Mouse (Mus musculus) embryonic facial prominence, embryonic 13.5 days (tissue): ENCODE measurements at regions not wholly inside any gene's neighbourhood (a gene's known extent, or its start where the extent isn't known, plus 50 kb on each side); places are given as distances from the start of the nearest gene placed in this dataset.

Source experiments
- ATAC-seq: fragments of 200-750 bp; cut with Nextera tagmentation; 2 replicates; pipeline ENCODE4 v1.8.0; 2017; ENCODE audit warnings: low read depth; ENCODE audit not compliant: insufficient number of reproducible peaks, insufficient read depth, low FRiP score, low TSS enrichment
- H3K27ac ChIP-seq: fragments of 300-500 bp; sonication (generic); 2 replicates; pipeline ENCODE4 v1.5.1; 2015; ENCODE audit warnings: moderate library complexity, mild to moderate bottlenecking, inconsistent platforms
- H3K27me3 ChIP-seq: fragments of 300-500 bp; sonication (generic); 2 replicates; pipeline ENCODE4 v1.6.1; 2015; ENCODE audit warnings: mild to moderate bottlenecking, inconsistent platforms
- H3K36me3 ChIP-seq: fragments of 300-500 bp; sonication (generic); 2 replicates; pipeline ENCODE4 v1.6.1; 2015; ENCODE audit warnings: mild to moderate bottlenecking, inconsistent platforms
- H3K4me1 ChIP-seq: fragments of 300-500 bp; sonication (generic); 2 replicates; pipeline ENCODE4 v1.6.1; 2015; ENCODE audit warnings: inconsistent platforms
- H3K4me2 ChIP-seq: fragments of 300-500 bp; sonication (generic); 2 replicates; pipeline ENCODE4 v1.6.1; 2015; ENCODE audit warnings: moderate library complexity, mild to moderate bottlenecking, inconsistent platforms
- H3K4me3 ChIP-seq: fragments of 300-500 bp; sonication (generic); 2 replicates; pipeline ENCODE4 v1.5.1; 2015; ENCODE audit warnings: mild to moderate bottlenecking, inconsistent platforms
- H3K9ac ChIP-seq: fragments of 300-500 bp; sonication (generic); 2 replicates; pipeline ENCODE4 v1.6.1; 2015; ENCODE audit warnings: mild to moderate bottlenecking, inconsistent platforms
- H3K9me3 ChIP-seq: fragments of 300-500 bp; sonication (generic); 2 replicates; pipeline ENCODE4 v1.6.1; 2016; ENCODE audit warnings: inconsistent platforms
- WGBS: fragments of 180-500 bp; shearing (Covaris S2); methylation state at CpG from one replicate; pipeline ENCODE4 v1.1.7; 2015; ENCODE audit warnings: mixed read lengths; 5-methylcytosine and 5-hydroxymethylcytosine counted together

GRCm38 (mm10) chr17:10037799-10038445, 281.7 kb downstream of the Qk start:
- Histone ChIP-seq H3K4me1 (no peaks in the 10 kb centered on the region), H3K27ac (no peak overlapping the region), H3K9me3 (no peaks in the 10 kb centered on the region), H3K9ac (no peak overlapping the region), H3K4me3 (no peak overlapping the region), H3K27me3 (no peaks in the 10 kb centered on the region), H3K36me3 (no peaks in the 10 kb centered on the region), H3K4me2 (no peak overlapping the region)
- no peak for ATAC-seq
- WGBS, result 59% methylated on average over 14 of the region's 14 CpGs

- WGBS, result 65% methylated on average over 4 of the region's 4 CpGs
- H3K27me3 ChIP-seq, result no peaks in the 10 kb centered on the region
Measured at GRCm38 (mm10) chr17:10033510-10033909, 286.1 kb downstream of the Qk start.

GRCm38 (mm10) chr17:10031033-10031432, 288.6 kb downstream of the Qk start:
- 70% methylated on average over 3 of the region's 3 CpGs for WGBS
- Histone ChIP-seq H3K4me1 (no peaks in the 10 kb centered on the region), H3K9ac (no peak overlapping the region), H3K4me2 (no peak overlapping the region), H3K9me3 (no peaks in the 10 kb centered on the region), H3K36me3 (no peaks in the 10 kb centered on the region), H3K27me3 (no peaks in the 10 kb centered on the region), H3K27ac (no peak overlapping the region), H3K4me3 (no peak overlapping the region)
- ATAC-seq, result no peak

More at GRCm38 (mm10) chr17:10033510-10033909, 286.1 kb downstream of the Qk start:
- Histone ChIP-seq H3K9ac (no peak overlapping the region), H3K9me3 (no peaks in the 10 kb centered on the region), H3K36me3 (no peaks in the 10 kb centered on the region), H3K27ac (no peak overlapping the region), H3K4me1 (no peaks in the 10 kb centered on the region), H3K4me2 (no peak overlapping the region), H3K4me3 (no peak overlapping the region)
- no peak for ATAC-seq

- H3K9me3 ChIP-seq, result no peaks in the 10 kb centered on the region
- H3K27me3 ChIP-seq, result no peaks in the 10 kb centered on the region
- no peak overlapping the region for H3K4me3 ChIP-seq
- H3K36me3 ChIP-seq, result no peaks in the 10 kb centered on the region
- H3K9ac ChIP-seq, result no peak overlapping the region
- no peak overlapping the region for H3K4me2 ChIP-seq
- ATAC-seq, result no peak
- H3K4me1 ChIP-seq, result peaks cover 8% of the 10 kb centered on the region; the same call in 1 of the 2 replicates
- H3K27ac ChIP-seq, result no peak overlapping the region
Measured at GRCm38 (mm10) chr17:10026770-10027169, 292.9 kb downstream of the Qk start.

- whole genome bisulfite sequencing, result 55% methylated on average over 5 of the region's 5 CpGs
Measured at GRCm38 (mm10) chr17:10025212-10025611, 294.4 kb downstream of the Qk start.

GRCm38 (mm10) chr17:10024323-10024722, 295.3 kb downstream of the Qk start:
- H3K9ac ChIP-seq, result no peak overlapping the region
- no peak for ATAC-seq
- peaks cover 8% of the 10 kb centered on the region; the same call in 1 of the 2 replicates for H3K4me1 ChIP-seq
- no peak overlapping the region for H3K4me2 ChIP-seq
- no peak overlapping the region for H3K4me3 ChIP-seq
- no peaks in the 10 kb centered on the region for H3K9me3 ChIP-seq
- H3K36me3 ChIP-seq, result no peaks in the 10 kb centered on the region
- no peaks in the 10 kb centered on the region for H3K27me3 ChIP-seq
- H3K27ac ChIP-seq, result no peak overlapping the region

More at GRCm38 (mm10) chr17:10025212-10025611, 294.4 kb downstream of the Qk start:
- no peak overlapping the region for H3K4me3 ChIP-seq
- peaks cover 8% of the 10 kb centered on the region; the same call in 1 of the 2 replicates for H3K4me1 ChIP-seq
- H3K9me3 ChIP-seq, result no peaks in the 10 kb centered on the region
- no peaks in the 10 kb centered on the region for H3K27me3 ChIP-seq
- no peak overlapping the region for H3K9ac ChIP-seq
- H3K27ac ChIP-seq, result no peak overlapping the region
- no peak for ATAC-seq
- H3K4me2 ChIP-seq, result no peak overlapping the region
- no peaks in the 10 kb centered on the region for H3K36me3 ChIP-seq

GRCm38 (mm10) chr17:10012161-10012560, 307.5 kb downstream of the Qk start:
- ATAC-seq, result no peak
- H3K4me1 ChIP-seq, result no peaks in the 10 kb centered on the region
- no peak overlapping the region for H3K4me3 ChIP-seq
- no peaks in the 10 kb centered on the region for H3K36me3 ChIP-seq
- WGBS, result 77% methylated on average over 3 of the region's 3 CpGs
- no peak overlapping the region for H3K4me2 ChIP-seq
- no peaks in the 10 kb centered on the region for H3K9me3 ChIP-seq
- H3K27ac ChIP-seq, result no peak overlapping the region
- no peaks in the 10 kb centered on the region for H3K27me3 ChIP-seq
- no peak overlapping the region for H3K9ac ChIP-seq

GRCm38 (mm10) chr17:10011728-10012127, 307.9 kb downstream of the Qk start:
- no peaks in the 10 kb centered on the region for H3K36me3 ChIP-seq
- no peak overlapping the region for H3K4me3 ChIP-seq
- ATAC-seq, result no peak
- H3K9me3 ChIP-seq, result no peaks in the 10 kb centered on the region
- WGBS, result 76% methylated on average over 8 of the region's 8 CpGs
- H3K9ac ChIP-seq, result no peak overlapping the region
- H3K4me1 ChIP-seq, result no peaks in the 10 kb centered on the region
- H3K4me2 ChIP-seq, result no peak overlapping the region
- no peak overlapping the region for H3K27ac ChIP-seq
- H3K27me3 ChIP-seq, result no peaks in the 10 kb centered on the region

- ATAC-seq, result no peak
- no peaks in the 10 kb centered on the region for H3K4me1 ChIP-seq
Measured at GRCm38 (mm10) chr17:10001071-10001591, 318.5 kb downstream of the Qk start.

GRCm38 (mm10) chr17:9995321-9995720, 324.3 kb downstream of the Qk start:
- WGBS, result 65% methylated on average over 5 of the region's 5 CpGs
- Histone ChIP-seq H3K27ac (no peak overlapping the region), H3K4me3 (no peak overlapping the region), H3K27me3 (no peaks in the 10 kb centered on the region), H3K9ac (no peak overlapping the region), H3K4me2 (no peak overlapping the region), H3K9me3 (no peaks in the 10 kb centered on the region), H3K36me3 (no peaks in the 10 kb centered on the region), H3K4me1 (no peaks in the 10 kb centered on the region)
- no peak for ATAC-seq

More at GRCm38 (mm10) chr17:10001071-10001591, 318.5 kb downstream of the Qk start:
- WGBS, result 73% methylated on average over 7 of the region's 7 CpGs
- Histone ChIP-seq H3K9ac (no peak overlapping the region), H3K27me3 (no peaks in the 10 kb centered on the region), H3K27ac (no peak overlapping the region), H3K4me3 (no peak overlapping the region), H3K9me3 (no peaks in the 10 kb centered on the region), H3K4me2 (no peak overlapping the region), H3K36me3 (no peaks in the 10 kb centered on the region)

GRCm38 (mm10) chr17:9990744-9991143, 321.2 kb upstream of the Pabpc6 start:
- ATAC-seq, result no peak
- 89% methylated on average over 1 of the region's 1 CpGs for WGBS
- no peaks in the 10 kb centered on the region for H3K4me1 ChIP-seq

GRCm38 (mm10) chr17:9981273-9981672, 311.8 kb upstream of the Pabpc6 start:
- H3K4me3 ChIP-seq, result no peak overlapping the region
- whole genome bisulfite sequencing, result 89% methylated on average over 3 of the region's 3 CpGs
- no peaks in the 10 kb centered on the region for H3K27me3 ChIP-seq
- H3K9ac ChIP-seq, result no peak overlapping the region
- H3K27ac ChIP-seq, result no peak overlapping the region
- ATAC-seq, result no peak
- no peak overlapping the region for H3K4me2 ChIP-seq
- H3K9me3 ChIP-seq, result peaks cover 2% of the 10 kb centered on the region
- H3K36me3 ChIP-seq, result no peaks in the 10 kb centered on the region
- no peaks in the 10 kb centered on the region for H3K4me1 ChIP-seq

More at GRCm38 (mm10) chr17:9990744-9991143, 321.2 kb upstream of the Pabpc6 start:
- H3K4me2 ChIP-seq, result no peak overlapping the region
- no peak overlapping the region for H3K27ac ChIP-seq
- peaks cover 5% of the 10 kb centered on the region for H3K9me3 ChIP-seq
- no peaks in the 10 kb centered on the region for H3K27me3 ChIP-seq
- H3K9ac ChIP-seq, result no peak overlapping the region
- H3K4me3 ChIP-seq, result no peak overlapping the region
- no peaks in the 10 kb centered on the region for H3K36me3 ChIP-seq
